Mouse (Mus musculus): ENCODE data around the gene Aqp7.

The Aqp7 gene

DNA sequence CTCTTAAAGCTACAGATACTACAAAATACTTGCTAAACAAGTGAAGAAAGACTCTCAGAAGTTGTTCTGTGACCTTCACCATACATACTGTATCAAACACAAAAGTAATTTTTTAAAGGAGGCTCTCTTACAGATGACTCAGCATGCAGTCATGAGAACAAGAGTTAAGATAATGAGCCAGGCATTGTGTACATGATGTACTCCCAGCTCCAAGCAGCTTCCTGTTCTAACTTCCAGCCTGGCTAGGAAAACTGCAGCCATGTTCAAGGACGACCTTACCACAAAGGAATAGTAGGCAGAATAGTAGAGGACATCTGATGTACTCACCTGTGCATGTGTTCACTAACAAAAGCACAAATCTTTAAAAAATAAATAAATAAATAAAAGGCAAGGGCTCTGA, 47.7 kb downstream of the Aqp7 start:
- DNase-seq (ENCODE audit: low spot score in 2 of 2) = no peak

DNA sequence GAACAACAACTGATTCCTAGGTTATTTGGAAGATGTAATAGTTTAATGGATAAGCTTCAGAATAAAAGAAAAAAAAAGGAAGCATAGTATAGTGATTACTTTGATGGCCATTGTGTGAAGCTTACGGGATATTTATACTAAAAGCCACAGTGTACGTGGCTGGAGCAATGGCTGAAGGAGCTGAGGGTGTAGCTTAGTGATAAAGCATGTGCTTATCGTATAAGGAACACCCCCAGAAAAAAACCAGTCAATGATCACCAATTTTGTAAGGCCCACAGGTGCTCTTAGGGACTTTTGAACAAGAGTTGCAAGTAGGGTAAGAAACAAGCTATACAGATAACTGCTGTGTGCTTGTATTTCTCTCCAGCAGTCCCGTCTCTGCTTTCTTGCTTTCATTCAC, 50.0 kb downstream of the Aqp7 start:
- no peak for DNase-seq (ENCODE audit: low spot score in 2 of 2)

DNA sequence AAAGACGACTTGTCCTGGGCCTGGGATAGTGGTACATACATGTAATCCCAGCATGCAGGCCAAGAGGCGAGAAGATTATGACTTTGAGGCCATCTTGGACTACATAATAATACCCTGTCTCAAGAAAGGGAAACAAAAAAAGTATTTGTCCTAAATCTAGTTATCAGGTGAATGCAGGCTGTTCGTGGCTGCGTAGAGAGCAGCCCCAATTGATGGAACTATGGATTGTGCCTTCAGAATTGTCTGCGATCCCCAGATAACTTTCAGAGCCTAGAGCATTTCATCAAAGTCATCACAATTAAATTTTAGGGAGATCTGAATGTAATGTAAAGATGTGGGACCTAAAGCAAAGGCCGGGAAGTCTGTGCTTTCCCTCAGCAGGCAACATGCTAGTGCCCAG, 51.6 kb downstream of the Aqp7 start:
- no peak for DNase-seq (ENCODE audit: low spot score in 2 of 2)

DNA sequence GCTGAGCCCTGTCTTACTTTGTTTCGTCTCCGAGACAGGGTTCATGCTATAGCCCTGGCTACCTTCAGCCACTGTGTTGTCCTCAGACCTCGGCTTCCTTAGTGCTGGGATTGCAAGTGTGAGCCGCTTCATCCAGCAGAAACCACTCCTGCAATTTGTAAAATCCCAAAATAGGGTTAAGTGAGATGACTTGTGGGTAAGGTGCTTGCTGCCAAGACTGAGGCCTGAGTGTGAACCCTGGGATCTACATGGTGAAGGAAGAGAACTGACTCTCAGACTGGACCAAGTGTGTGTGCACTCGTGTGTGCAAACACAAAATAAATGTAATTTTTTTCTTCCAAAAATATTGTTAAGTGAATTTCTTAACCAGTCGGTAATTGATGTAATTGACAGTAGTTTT, 58.3 kb downstream of the Aqp7 start:
- no peak for DNase-seq (ENCODE audit: low spot score in 2 of 2)

DNA sequence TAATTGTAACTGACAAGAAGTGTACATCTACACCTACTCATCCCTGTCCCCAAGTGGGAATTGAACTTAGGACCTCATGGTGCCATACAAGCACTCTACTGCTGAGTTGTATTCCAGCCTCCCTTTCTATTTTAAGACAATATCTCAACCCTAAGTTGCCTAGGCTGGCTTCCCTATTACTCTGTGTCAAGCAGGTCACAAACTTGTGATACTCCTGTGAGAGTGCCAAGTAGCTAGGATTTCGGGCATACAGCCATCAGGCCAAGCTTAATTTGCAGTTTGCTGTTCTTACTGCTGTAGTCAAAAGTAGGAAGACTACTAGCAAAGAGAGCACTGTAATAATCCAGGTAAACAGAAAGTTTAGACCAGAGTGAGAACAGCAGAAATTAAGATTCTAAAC, 64.3 kb downstream of the Aqp7 start:
- no peak for DNase-seq (ENCODE audit: low spot score in 2 of 2)

Data from spleen, postnatal 14 days (tissue).